Mouse (Mus musculus) regulatory T cell (primary cell): ENCODE data around the gene Mpdz.

Source experiments
- in situ Hi-C: fragments of 300-600 bp; cut with MboI, MseI; formaldehyde crosslinking; loops from one replicate; pipeline ENCODE4 v1.15.1; 2025; ENCODE audit warnings: high pct_unique_total_duplicates

Mpdz gene

GRCm38 (mm10) chr4:81392869-81393268 is 49.7 kb downstream of the Mpdz start:
- in situ Hi-C loops: no loop called here

- in situ Hi-C loops: no loop called here
Observed at GRCm38 (mm10) chr4:81389263-81389662, 53.4 kb downstream of the Mpdz start.

- in situ Hi-C loops: no loop called here
Observed at GRCm38 (mm10) chr4:81387644-81388043, 55.0 kb downstream of the Mpdz start.

- in situ Hi-C loops: no loop called here
Observed at GRCm38 (mm10) chr4:81372355-81372754, 70.3 kb downstream of the Mpdz start.

GRCm38 (mm10) chr4:81351368-81351767 is 91.2 kb downstream of the Mpdz start:
- in situ Hi-C loops: no loop called here

GRCm38 (mm10) chr4:81348646-81349045 is 94.0 kb downstream of the Mpdz start:
- in situ Hi-C loops: no loop called here

- in situ Hi-C loops: no loop called here
Observed at GRCm38 (mm10) chr4:81345141-81345540, 97.5 kb downstream of the Mpdz start.

- in situ Hi-C loops: no loop called here
Observed at GRCm38 (mm10) chr4:81333628-81333991, 109.0 kb downstream of the Mpdz start.

- in situ Hi-C loops: no loop called here
Observed at GRCm38 (mm10) chr4:81332901-81333627, 109.6 kb downstream of the Mpdz start.

GRCm38 (mm10) chr4:81332439-81332841 is 110.2 kb downstream of the Mpdz start:
- in situ Hi-C loops: no loop called here

GRCm38 (mm10) chr4:81327694-81328093 is 114.9 kb downstream of the Mpdz start:
- in situ Hi-C loops: no loop called here

GRCm38 (mm10) chr4:81323853-81324252 is 118.8 kb downstream of the Mpdz start:
- in situ Hi-C loops: no loop called here

- in situ Hi-C loops: no loop called here
Observed at GRCm38 (mm10) chr4:81322232-81322631, 120.4 kb downstream of the Mpdz start.

- in situ Hi-C loops: no loop called here
Observed at GRCm38 (mm10) chr4:81314618-81315017, 128.0 kb downstream of the Mpdz start.

GRCm38 (mm10) chr4:81313246-81313645 is 129.4 kb downstream of the Mpdz start:
- in situ Hi-C loops: no loop called here

- in situ Hi-C loops: no loop called here
Observed at GRCm38 (mm10) chr4:81310168-81310474, 132.5 kb downstream of the Mpdz start.

GRCm38 (mm10) chr4:81309473-81310167 is 133.0 kb downstream of the Mpdz start:
- in situ Hi-C loops: no loop called here

- in situ Hi-C loops: no loop called here
Observed at GRCm38 (mm10) chr4:81307596-81308265, 134.9 kb downstream of the Mpdz start.

- in situ Hi-C loops: no loop called here
Observed at GRCm38 (mm10) chr4:81302056-81302455, 140.6 kb downstream of the Mpdz start.

- in situ Hi-C loops: no loop called here
Observed at GRCm38 (mm10) chr4:81298384-81298783, 144.2 kb downstream of the Mpdz start.

GRCm38 (mm10) chr4:81293309-81293708 is 149.3 kb downstream of the Mpdz start:
- in situ Hi-C loops: no loop called here

- in situ Hi-C loops: no loop called here
Observed at GRCm38 (mm10) chr4:81285564-81285963, 157.1 kb downstream of the Mpdz start.

- in situ Hi-C loops: no loop called here
Observed at GRCm38 (mm10) chr4:81283611-81284010, 159.0 kb downstream of the Mpdz start.
